Mouse (Mus musculus): ENCODE data around the gene Fuom.

GRCm38 (mm10) chr7:140096055-140096454 lies 6.2 kb downstream of the Fuom start:
- TF ChIP-seq MYOG (IDR thresholded peaks at IDR 0.05; ENCODE audit: control insufficient read depth, extremely low read depth, insufficient read length) = no peak
- no peak for TF ChIP-seq CTCF (IDR thresholded peaks at IDR 0.05; ENCODE audit: control insufficient read depth, insufficient read depth, insufficient read length)
- TF ChIP-seq CEBPB (IDR thresholded peaks at IDR 0.05; ENCODE audit: low read depth) = no peak
- no peak for TF ChIP-seq MYOD1 (IDR thresholded peaks at IDR 0.05; ENCODE audit: control insufficient read depth, insufficient read length, low read depth)
- TF ChIP-seq USF1 (IDR thresholded peaks at IDR 0.05; ENCODE audit: low read depth) = no peak
- TF ChIP-seq FOSL1 (IDR thresholded peaks at IDR 0.05; ENCODE audit: insufficient read depth, low read length, poor library complexity, severe bottlenecking) = no peak
